Mouse (Mus musculus) forebrain, embryonic 12.5 days (tissue): ENCODE measurements around the gene Cd101. TPM values are rescaled to one million over a fixed set of nuclear protein-coding genes. Genes with fewer than 3 reads are reported as not detected.
A peak's percentile ranks its signal among the peaks of the same experiment; 100 is the strongest.

ENCODE experiments used
- ATAC-seq: fragments of 200-750 bp; cut with Nextera tagmentation; 2 replicates; pipeline ENCODE4 v1.8.0; 2017; ENCODE audit warnings: moderate TSS enrichment; ENCODE audit not compliant: low FRiP score
- H3K27ac ChIP-seq: fragments of 300-500 bp; sonication (generic); 2 replicates; pipeline ENCODE4 v1.5.1; 2016; ENCODE audit warnings: mild to moderate bottlenecking
- H3K27me3 ChIP-seq: fragments of 300-500 bp; sonication (generic); 2 replicates; pipeline ENCODE4 v1.6.1; 2016; ENCODE audit warnings: mild to moderate bottlenecking
- H3K36me3 ChIP-seq: fragments of 300-500 bp; sonication (generic); replicated peaks from 2 replicates; pipeline ENCODE4 v1.6.1; 2016; ENCODE audit warnings: mild to moderate bottlenecking
- H3K4me1 ChIP-seq: fragments of 300-500 bp; sonication (generic); 2 replicates; pipeline ENCODE4 v1.6.1; 2016
- H3K4me2 ChIP-seq: fragments of 300-500 bp; sonication (generic); 2 replicates; pipeline ENCODE4 v1.6.1; 2016; ENCODE audit warnings: mild to moderate bottlenecking, moderate library complexity
- H3K4me3 ChIP-seq: fragments of 300-500 bp; sonication (generic); replicated peaks from 2 replicates; pipeline ENCODE4 v1.5.1; 2016; ENCODE audit warnings: mild to moderate bottlenecking
- H3K9ac ChIP-seq: fragments of 300-500 bp; sonication (generic); 2 replicates; pipeline ENCODE4 v1.6.1; 2016; ENCODE audit warnings: mild to moderate bottlenecking
- H3K9me3 ChIP-seq: fragments of 300-500 bp; sonication (generic); 2 replicates; pipeline ENCODE4 v1.6.1; 2016
- WGBS: fragments of 180-500 bp; shearing (Covaris S2); methylation state at CpG from one replicate; pipeline ENCODE4 v1.1.7; 2016; 5-methylcytosine and 5-hydroxymethylcytosine counted together
- polyA plus RNA-seq: library from polyadenylated mRNA; unstranded; fragments of >200 nt; fragmentation: Nextera tagmentation; extraction: Ambion mirVana; gene quantifications from 2 replicates; pipeline ENCODE4 v1.2.1, GENCODE M21; 2016

The Cd101 gene
- polyA plus RNA-seq = 0.05 TPM in 1 of 2 replicates, not detected in the other

DNA sequence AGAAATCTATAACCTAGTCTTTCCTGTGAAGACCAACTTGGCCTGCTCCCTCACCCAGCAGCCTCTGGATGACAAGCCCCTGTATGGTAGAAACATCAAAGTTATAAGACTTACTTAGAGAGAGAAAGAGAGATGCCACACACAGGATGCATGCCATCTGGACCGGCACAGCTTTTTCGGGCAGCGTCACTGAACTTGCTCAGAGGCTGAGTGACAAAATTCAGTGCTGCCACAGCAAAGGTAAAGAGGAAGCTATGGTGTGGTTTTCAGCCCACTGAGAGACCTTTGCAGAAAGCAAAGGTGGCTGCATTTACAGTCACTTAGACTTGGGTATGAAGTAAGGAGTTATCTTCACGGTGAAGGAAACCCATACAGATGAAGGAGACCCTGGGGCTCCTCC, at the start of gene Cd101:
Gene Cd101, minus strand, starts transcription at position 218 of the 400 bp plus-strand sequence.
- WGBS = 90% methylated on average over 4 of the region's 4 CpGs
- ATAC-seq = no peak
- no peaks in the 10 kb centered on the region for H3K27me3 ChIP-seq

DNA sequence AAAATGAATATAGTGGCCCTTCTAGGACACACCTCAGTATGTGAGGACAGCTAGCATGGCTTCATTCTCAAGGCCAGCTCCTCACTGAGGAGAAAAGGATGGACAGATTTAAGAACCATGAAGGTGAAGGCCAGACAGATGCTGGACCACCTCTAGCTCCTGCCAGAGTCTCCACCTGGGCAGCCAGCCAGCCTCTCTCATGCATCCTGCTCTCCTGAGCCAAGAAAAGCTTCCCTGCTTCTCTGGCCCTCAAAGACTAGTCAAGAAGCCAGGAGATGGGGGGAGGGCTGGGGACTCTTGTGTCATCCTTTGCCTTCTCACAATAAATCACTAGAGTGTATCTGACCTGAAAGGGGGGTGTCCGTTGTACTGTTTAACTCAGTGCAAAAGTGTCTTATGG, 49.0 kb upstream of the Cd101 start:
- no peak overlapping the region for H3K27ac ChIP-seq
- 96% methylated on average over 1 of the region's 1 CpGs for WGBS
- no peak overlapping the region for H3K4me2 ChIP-seq
- no peak overlapping the region for H3K4me3 ChIP-seq
- no peak for ATAC-seq
- peaks cover 45% of the 10 kb centered on the region for H3K36me3 ChIP-seq
- no peak overlapping the region for H3K9ac ChIP-seq
- H3K9me3 ChIP-seq = no peaks in the 10 kb centered on the region
- H3K27me3 ChIP-seq = no peaks in the 10 kb centered on the region
- peaks cover 3% of the 10 kb centered on the region for H3K4me1 ChIP-seq

More for the DNA sequence above, at the start of gene Cd101:
- Histone ChIP-seq H3K9ac (no peak within 1 kb of the TSS), H3K9me3 (no peaks in the 10 kb centered on the region), H3K36me3 (no peaks in the 10 kb centered on the region), H3K27ac (no peak within 1 kb of the TSS), H3K4me3 (no peak within 1 kb of the TSS), H3K4me1 (no peaks in the 10 kb centered on the region), H3K4me2 (no peak within 1 kb of the TSS)

DNA sequence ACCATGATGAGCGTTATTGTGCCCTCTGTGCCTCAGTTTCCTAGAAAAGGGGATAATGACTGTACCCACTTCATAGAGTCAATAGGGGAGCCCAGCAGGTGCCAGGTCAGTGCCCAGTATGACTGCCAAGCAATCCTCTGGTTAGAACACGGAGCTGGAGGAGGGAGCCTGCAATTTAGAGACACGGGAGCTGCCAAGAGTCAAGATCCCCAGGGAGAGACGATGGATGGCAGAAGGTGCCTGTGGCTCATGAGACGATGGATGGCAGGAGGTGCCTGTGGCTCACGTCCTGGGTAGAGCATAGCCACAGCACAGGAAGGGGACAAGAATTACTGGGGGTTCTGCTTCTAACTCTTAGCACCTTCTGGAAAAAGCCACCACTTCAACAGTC, 48.3 kb upstream of the Cd101 start:
- H3K36me3 ChIP-seq = peaks cover 48% of the 10 kb centered on the region
- no peak for ATAC-seq
- no peak overlapping the region for H3K4me2 ChIP-seq
- H3K9ac ChIP-seq = no peak overlapping the region
- no peak overlapping the region for H3K4me3 ChIP-seq
- H3K27ac ChIP-seq = no peak overlapping the region
- H3K9me3 ChIP-seq = no peaks in the 10 kb centered on the region
- no peaks in the 10 kb centered on the region for H3K27me3 ChIP-seq
- H3K4me1 ChIP-seq = peaks cover 6% of the 10 kb centered on the region
- WGBS = 95% methylated on average over 6 of the region's 6 CpGs

DNA sequence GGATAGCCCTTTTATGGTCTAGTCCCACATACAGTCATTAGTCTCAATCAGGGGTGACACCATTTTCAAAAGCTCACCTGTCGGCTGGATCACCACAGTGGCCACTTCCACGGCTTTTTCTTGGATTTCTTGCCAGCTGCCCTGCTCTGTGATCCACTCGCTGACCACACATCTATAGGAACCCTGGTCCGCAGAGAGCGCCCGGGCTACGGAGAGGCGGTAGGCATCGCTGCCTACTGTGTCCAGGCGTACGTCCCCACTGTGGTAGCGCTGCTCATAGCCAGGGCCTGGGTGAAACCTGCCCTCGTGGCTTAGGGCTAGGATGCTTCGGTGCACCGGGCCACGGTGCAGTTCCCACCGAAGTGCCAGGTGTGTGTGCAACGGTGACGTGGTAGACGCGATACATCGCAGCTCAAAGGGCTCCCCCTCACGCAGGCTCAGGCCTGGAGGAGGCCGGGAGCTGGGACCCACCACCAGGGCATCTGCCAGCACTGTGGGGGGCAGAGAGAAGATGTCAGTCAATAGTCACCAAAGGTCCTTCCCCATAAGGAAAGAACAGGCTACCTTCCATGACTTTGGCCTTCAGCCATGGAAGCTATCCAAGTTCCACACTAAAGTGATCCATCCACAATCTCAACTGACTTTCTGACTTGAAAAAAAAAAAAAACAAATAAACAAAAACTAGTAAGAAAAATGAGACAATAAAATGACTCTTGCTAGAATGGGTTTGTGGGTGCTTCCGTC, 47.8 kb upstream of the Cd101 start:
- 96% methylated on average over 25 of the region's 25 CpGs for WGBS

DNA sequence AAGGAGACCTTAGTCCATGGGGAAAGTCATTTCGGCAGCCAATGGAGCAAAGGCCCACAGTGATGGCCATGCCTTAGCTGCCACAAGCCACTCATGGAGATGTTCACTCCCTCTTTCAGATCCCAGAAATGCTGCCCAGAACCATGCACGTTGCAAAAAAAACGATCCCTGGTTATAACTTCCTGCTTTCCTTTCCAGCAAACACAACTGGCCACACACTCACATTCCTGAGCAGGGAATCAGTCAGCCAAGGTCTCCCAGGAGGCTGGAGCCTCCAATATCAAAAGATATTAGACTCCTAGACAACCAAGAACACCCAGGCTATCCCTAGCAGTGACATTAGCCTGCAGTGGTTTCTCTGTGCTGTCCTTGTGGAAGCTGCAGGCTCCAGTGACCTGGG, 46.5 kb upstream of the Cd101 start:
- H3K4me1 ChIP-seq = peaks cover 24% of the 10 kb centered on the region
- no peaks in the 10 kb centered on the region for H3K27me3 ChIP-seq
- WGBS = 96% methylated on average over 3 of the region's 3 CpGs
- H3K9me3 ChIP-seq = no peaks in the 10 kb centered on the region
- H3K27ac ChIP-seq = no peak overlapping the region
- H3K36me3 ChIP-seq = peaks cover 50% of the 10 kb centered on the region
- no peak overlapping the region for H3K9ac ChIP-seq
- H3K4me2 ChIP-seq = no peak overlapping the region
- no peak overlapping the region for H3K4me3 ChIP-seq
- ATAC-seq = no peak

More for the DNA sequence above, 47.8 kb upstream of the Cd101 start:
- Histone ChIP-seq H3K27ac (no peak overlapping the region), H3K4me1 (peaks cover 11% of the 10 kb centered on the region), H3K36me3 (peaks cover 50% of the 10 kb centered on the region), H3K4me3 (no peak overlapping the region), H3K4me2 (no peak overlapping the region), H3K27me3 (no peaks in the 10 kb centered on the region), H3K9ac (no peak overlapping the region), H3K9me3 (no peaks in the 10 kb centered on the region)
- ATAC-seq = no peak

DNA sequence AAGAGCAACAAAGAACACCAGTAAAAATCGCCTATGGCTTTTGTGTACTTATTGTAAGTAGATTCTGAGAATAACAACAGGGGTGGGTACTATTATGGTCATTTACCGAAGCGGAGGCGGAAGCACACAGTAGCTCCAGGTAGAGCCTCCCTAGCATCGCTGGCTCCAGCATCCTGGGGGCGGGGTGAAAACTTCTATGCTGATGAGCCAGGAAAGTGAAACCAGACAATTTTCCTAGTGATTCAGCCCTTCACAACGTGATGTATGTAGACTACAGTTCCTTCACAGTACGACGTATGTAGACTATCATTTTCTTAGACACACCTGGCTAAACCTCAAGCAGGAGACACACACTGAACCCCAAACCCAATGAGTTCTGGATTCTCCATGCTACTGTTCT, 44.0 kb upstream of the Cd101 start:
- no peak for ATAC-seq
- peaks cover 49% of the 10 kb centered on the region for H3K4me1 ChIP-seq
- no peak overlapping the region for H3K4me3 ChIP-seq
- no peak overlapping the region for H3K9ac ChIP-seq
- whole genome bisulfite sequencing = 70% methylated on average over 9 of the region's 9 CpGs
- no peak overlapping the region for H3K4me2 ChIP-seq
- no peak overlapping the region for H3K27ac ChIP-seq
- H3K9me3 ChIP-seq = no peaks in the 10 kb centered on the region
- peaks cover 37% of the 10 kb centered on the region for H3K36me3 ChIP-seq
- H3K27me3 ChIP-seq = no peaks in the 10 kb centered on the region

DNA sequence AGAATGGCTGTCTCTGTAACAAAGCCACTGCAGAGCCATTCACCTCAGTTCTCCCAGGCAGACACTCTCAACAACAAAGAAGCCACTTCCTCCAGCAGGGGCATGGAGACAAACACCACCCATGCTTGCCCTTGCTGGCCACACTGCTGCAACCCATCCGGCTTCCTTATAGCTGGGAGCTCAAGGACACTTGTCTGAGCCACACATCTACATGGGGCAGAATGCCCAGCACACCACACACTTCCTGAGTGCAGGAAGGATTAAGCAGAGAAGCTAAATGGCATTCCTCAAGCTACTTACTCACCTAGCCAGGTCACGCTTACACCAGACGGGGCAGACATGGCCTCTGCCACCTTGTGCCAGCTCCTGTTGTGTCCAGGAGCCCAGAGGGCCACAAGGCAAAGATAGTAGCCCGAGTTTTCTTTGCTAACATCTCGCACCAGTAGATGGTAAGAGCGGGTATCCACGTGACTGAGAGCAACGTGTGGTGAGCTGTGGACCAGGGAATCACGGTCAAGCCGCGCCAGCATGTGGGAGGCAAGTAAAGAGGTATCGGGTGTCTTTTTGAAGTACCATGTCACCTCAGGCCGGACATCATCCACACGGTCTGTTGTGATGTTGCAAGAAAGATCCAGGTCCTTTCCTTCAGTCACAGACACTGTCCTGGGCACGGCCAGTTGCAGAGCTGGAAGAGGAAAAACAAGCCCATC, 43.3 kb upstream of the Cd101 start:
- Histone ChIP-seq H3K9me3 (no peaks in the 10 kb centered on the region), H3K4me2 (no peak overlapping the region), H3K9ac (no peak overlapping the region), H3K27me3 (no peaks in the 10 kb centered on the region), H3K27ac (peak overlapping the region; percentile 92), H3K4me1 (peaks cover 56% of the 10 kb centered on the region), H3K4me3 (no peak overlapping the region), H3K36me3 (peaks cover 35% of the 10 kb centered on the region)
- no peak for ATAC-seq
- 81% methylated on average over 15 of the region's 15 CpGs for WGBS

DNA sequence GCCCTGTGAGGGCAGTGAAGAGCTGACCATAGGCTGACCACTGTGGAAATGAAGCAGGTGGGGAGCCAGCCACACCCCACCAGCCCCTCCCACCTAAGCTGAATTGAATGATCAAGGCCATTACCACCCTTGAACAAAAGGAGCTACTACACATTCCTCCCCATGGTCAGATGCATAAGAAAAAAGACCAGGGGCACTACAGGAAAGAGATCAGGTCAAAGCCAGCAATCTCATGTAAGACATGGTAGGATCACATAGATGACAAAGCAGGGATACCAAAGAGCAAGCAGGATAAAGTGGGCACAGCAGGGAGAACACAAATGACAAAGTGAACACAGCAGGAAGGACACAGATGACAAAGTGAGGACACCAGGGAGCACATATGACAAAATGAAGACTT, 42.2 kb upstream of the Cd101 start:
- Histone ChIP-seq H3K36me3 (peaks cover 27% of the 10 kb centered on the region), H3K4me2 (no peak overlapping the region), H3K4me1 (peaks cover 61% of the 10 kb centered on the region), H3K9me3 (no peaks in the 10 kb centered on the region), H3K27ac (peak overlapping the region; percentile 92), H3K27me3 (no peaks in the 10 kb centered on the region), H3K4me3 (no peak overlapping the region), H3K9ac (peak overlapping the region; percentile 5; the same call in 1 of the 2 replicates)
- ATAC-seq = no peak

DNA sequence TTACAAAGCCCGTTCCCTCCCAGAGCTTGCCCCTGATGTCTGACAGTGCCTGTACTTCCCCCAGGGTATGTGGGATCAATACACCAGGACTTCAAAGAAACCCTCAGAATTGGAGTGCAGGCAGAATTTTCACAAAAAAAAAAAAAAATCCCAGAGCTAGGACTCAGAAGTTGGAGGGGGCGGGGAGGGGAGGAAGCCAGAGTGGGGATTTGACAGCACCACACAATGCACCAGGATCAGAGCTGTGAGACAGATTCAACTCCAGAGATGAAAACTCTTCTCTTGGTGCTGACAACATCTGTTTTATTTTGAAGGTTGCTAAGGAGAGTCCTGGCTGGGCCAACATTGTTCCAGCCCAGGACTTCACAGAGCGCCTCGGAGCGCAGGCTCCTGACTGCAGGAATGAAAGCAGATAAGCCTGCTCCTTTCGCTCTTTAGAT, 41.5 kb upstream of the Cd101 start:
- no peaks in the 10 kb centered on the region for H3K9me3 ChIP-seq
- no peak overlapping the region for H3K4me3 ChIP-seq
- peak; percentile 76 for ATAC-seq
- H3K27me3 ChIP-seq = no peaks in the 10 kb centered on the region
- WGBS = 10% methylated on average over 6 of the region's 6 CpGs
- peaks cover 22% of the 10 kb centered on the region for H3K36me3 ChIP-seq
- no peak overlapping the region for H3K9ac ChIP-seq
- peaks cover 68% of the 10 kb centered on the region for H3K4me1 ChIP-seq
- peak overlapping the region; percentile 92 for H3K27ac ChIP-seq
- H3K4me2 ChIP-seq = peak overlapping the region; percentile 24

DNA sequence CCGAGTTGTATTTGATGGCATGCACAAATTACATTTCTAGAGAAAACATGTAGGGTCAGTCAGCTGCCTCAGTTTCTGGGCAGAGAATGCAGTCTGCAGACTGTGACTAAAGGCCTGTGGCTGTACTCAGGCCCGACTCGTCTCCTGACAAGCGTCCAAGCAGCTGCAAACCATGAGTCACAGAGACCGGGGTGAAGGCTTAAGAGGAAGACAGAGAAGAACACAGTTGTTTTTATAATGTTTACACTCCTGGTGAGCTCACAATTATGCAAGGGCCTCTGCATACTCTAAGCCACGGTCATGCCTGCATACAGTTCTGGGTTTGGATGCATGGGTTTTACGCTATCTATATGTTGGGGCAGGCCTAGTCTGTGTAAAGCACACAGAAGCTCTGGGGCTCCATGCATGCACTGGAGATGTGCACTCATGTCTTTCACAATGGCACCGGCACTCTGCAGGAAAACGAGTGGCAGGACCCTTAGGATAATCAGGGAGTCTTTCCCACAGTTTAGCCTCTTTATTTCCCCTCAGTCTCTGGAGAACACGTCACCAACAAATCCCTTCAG, 41.0 kb upstream of the Cd101 start:
- ATAC-seq = peak; percentile 63
- Histone ChIP-seq H3K27me3 (no peaks in the 10 kb centered on the region), H3K4me1 (peaks cover 68% of the 10 kb centered on the region), H3K9ac (no peak overlapping the region), H3K27ac (peak overlapping the region; percentile 92), H3K4me3 (no peak overlapping the region), H3K9me3 (no peaks in the 10 kb centered on the region), H3K4me2 (peak overlapping the region; percentile 13; the same call in 1 of the 2 replicates), H3K36me3 (peaks cover 17% of the 10 kb centered on the region)
- 19% methylated on average over 10 of the region's 10 CpGs for WGBS

DNA sequence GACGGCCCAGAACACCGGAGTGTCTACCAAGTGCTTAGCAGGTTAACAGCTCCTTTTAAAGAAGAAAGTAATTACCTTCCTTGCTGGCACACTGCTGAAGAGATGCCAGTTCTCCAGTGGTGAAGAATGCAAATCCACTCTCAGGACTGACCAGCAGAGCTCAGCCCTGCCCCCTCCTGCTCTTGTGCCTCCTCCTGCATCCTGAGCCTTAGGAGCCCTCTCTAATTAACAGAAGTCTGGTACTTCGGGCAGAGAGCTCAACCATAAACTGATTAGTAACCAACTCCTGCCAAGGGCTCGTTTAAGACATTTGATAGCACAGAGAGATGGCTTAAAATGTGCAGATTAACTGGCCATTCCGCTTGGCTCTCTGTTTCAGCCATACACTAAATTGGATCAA, 39.3 kb upstream of the Cd101 start:
- no peak overlapping the region for H3K4me3 ChIP-seq
- ATAC-seq = peak; percentile 69; the same call in 1 of the 2 replicates
- H3K9ac ChIP-seq = no peak overlapping the region
- H3K27ac ChIP-seq = peak overlapping the region; percentile 92
- no peaks in the 10 kb centered on the region for H3K27me3 ChIP-seq
- no peaks in the 10 kb centered on the region for H3K9me3 ChIP-seq
- no peak overlapping the region for H3K4me2 ChIP-seq
- H3K36me3 ChIP-seq = peaks cover 11% of the 10 kb centered on the region; the same call in 1 of the 2 replicates
- WGBS = 18% methylated on average over 5 of the region's 5 CpGs
- H3K4me1 ChIP-seq = peaks cover 68% of the 10 kb centered on the region

DNA sequence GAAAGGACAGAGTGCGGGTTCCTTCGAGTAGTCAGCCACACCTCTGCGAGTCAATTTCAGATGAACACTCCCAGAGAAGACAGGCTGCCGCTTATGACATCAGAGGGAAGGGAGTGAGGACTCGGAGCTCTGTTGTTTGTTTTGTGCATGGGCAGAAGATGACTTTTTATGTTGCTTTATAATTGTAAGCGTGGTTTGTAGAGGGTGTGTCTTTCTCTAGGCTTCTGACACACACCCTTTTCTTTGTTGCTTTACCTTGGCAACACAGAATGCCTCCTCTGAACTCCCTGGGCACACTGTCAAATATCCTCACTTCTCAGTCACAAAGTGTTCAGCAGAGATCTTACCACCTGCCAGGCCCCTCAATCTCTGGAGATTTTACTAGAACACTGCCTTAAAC, 36.8 kb upstream of the Cd101 start:
- ATAC-seq = no peak
- Histone ChIP-seq H3K27ac (no peak overlapping the region), H3K27me3 (no peaks in the 10 kb centered on the region), H3K9me3 (no peaks in the 10 kb centered on the region), H3K4me3 (no peak overlapping the region), H3K36me3 (peaks cover 5% of the 10 kb centered on the region; the same call in 1 of the 2 replicates), H3K4me1 (peaks cover 47% of the 10 kb centered on the region), H3K4me2 (no peak overlapping the region), H3K9ac (no peak overlapping the region)
- 83% methylated on average over 6 of the region's 6 CpGs for WGBS
